ENCODE assay signal across 9 mouse cellular contexts in the genomic region with DNA sequence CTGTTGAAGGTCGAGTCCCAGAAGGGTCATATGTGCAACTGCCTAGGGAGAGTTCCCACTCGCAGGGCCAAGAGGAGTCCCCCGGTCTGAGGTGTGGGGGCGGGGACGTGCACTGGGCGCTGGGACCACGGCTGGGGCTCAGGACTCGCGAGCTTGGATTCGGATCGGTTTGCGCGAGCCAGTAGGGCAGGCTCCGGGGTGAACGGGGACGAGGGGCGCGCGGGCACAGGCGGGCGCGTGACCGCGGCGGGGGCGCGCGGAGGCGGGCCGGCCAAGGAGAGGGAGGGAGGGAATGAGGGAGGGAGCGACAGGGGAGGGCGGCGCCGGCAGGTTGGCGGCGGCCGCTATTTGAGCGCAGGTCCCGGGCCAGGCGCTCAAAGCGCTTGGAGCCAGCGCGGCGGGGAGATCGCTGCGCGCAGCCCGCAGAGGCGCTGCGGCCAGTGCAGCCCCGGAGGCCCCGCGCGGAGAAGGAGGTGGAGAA. TPM values are rescaled to one million over a fixed set of nuclear protein-coding genes. Genes with fewer than 3 reads are reported as not detected.
DNase-seq lines count a peak whose midpoint lies in the region; ATAC-seq and TF ChIP-seq lines count a peak whose summit lies in the region.
"Had no signal": no experiment of that assay in that cellular context is flagged by ENCODE, and none has a peak within 500 bp of the region (broad histone marks: within the 10 kb centered on the region; RNA-seq: fewer than 3 reads in every experiment).

A gene (plus strand): TSS at position 122 of the 481 bp plus-strand sequence.

- H3K4me1 ChIP-seq in bone marrow macrophage, adult 2 months (ENCODE audit: control insufficient read depth, insufficient read depth, low read length) = no peaks in the 10 kb centered on the region
- 0 out of 2 replicates have a peak, but pooled peaks cover 6% of the 10 kb centered on the region for H3K4me1 ChIP-seq in intestine, embryonic 16.5 days (ENCODE audit: control insufficient read depth, insufficient read depth, low read length)
- H3K4me1 ChIP-seq in midbrain, embryonic 11.5 days (ENCODE audit: control insufficient read depth, insufficient read depth, low read length) = peaks cover 16% of the 10 kb centered on the region
- H3K4me1 ChIP-seq in small intestine, adult 2 months (ENCODE audit: control insufficient read depth, insufficient read depth, insufficient read length, low read length) = peaks cover 5% of the 10 kb centered on the region

- peak within 1 kb of the TSS; percentile 58 for H3K9ac ChIP-seq in intestine, embryonic 16.5 days (ENCODE audit: low read depth, low read length)
- peak within 1 kb of the TSS; percentile 85 for H3K9ac ChIP-seq in midbrain, embryonic 11.5 days (ENCODE audit: low read length)

- peak; percentile 71 for DNase-seq in embryo, embryonic 10.5 days (ENCODE audit: low spot score)
- DNase-seq in left cerebral cortex, postnatal 36 days (ENCODE audit: low spot score in 2 of 2) = peak; percentile 31 to 36
- DNase-seq in midbrain, embryonic 11.5 days (ENCODE audit: low spot score, missing footprints) = peak; percentile 99

- no peaks in the 10 kb centered on the region for H3K9me3 ChIP-seq in intestine, embryonic 16.5 days (ENCODE audit: control insufficient read depth, low read length)
- H3K9me3 ChIP-seq in midbrain, embryonic 11.5 days (ENCODE audit: control insufficient read depth, low read length) = no peaks in the 10 kb centered on the region

- intact Hi-C loops in left cerebral cortex, postnatal 36 days (cut with DNase I) = no loop called here

- ATAC-seq in granulocyte monocyte progenitor cell, adult 5-6 weeks (replicated peaks; ENCODE audit: poor library complexity, severe bottlenecking) = peak; percentile 28; the same call in 1 of the 2 replicates
- ATAC-seq in intestine, embryonic 16.5 days = peak; percentile 81
- ATAC-seq in midbrain, embryonic 11.5 days (ENCODE audit: low FRiP score) = peak; percentile 85
- no peak for ATAC-seq in inflammation-experienced regulatory T-cells, adult 6 months

- H3K27ac ChIP-seq in bone marrow macrophage, adult 2 months (ENCODE audit: insufficient read depth, low read depth, low read length) = no peak within 1 kb of the TSS
- H3K27ac ChIP-seq in intestine, embryonic 16.5 days (ENCODE audit: low read length) = no peak within 1 kb of the TSS
- H3K27ac ChIP-seq in midbrain, embryonic 11.5 days (ENCODE audit: low read depth, low read length) = peak within 1 kb of the TSS; percentile 32; the same call in 1 of the 2 replicates
- H3K27ac ChIP-seq in small intestine, adult 2 months (ENCODE audit: insufficient read depth, low read depth, low read length) = no peak within 1 kb of the TSS

- no peak for TF ChIP-seq CTCF in bone marrow macrophage, adult 2 months (IDR thresholded peaks at IDR 0.05; ENCODE audit: low read depth, low read length)
- TF ChIP-seq CTCF in small intestine, adult 2 months (IDR thresholded peaks at IDR 0.05; ENCODE audit: extremely low read depth, insufficient read length, insufficient replicate concordance, low read depth, low read length) = no peak

- under 1% methylated on average over 46 of the region's 54 CpGs for WGBS in intestine, embryonic 16.5 days
- WGBS in midbrain, embryonic 11.5 days = under 1% methylated on average over 24 of the region's 54 CpGs
- 2% methylated on average over 42 of the region's 54 CpGs for WGBS in small intestine, adult 2 months

- TF ChIP-seq POLR2A in bone marrow macrophage, adult 2 months (IDR thresholded peaks at IDR 0.05; ENCODE audit: borderline replicate concordance, low read depth, low read length) = no peak
- TF ChIP-seq POLR2A in small intestine, adult 2 months (IDR thresholded peaks at IDR 0.05; ENCODE audit: low read depth, low read length) = no peak

- H3K36me3 ChIP-seq in intestine, embryonic 16.5 days (ENCODE audit: control insufficient read depth, insufficient read depth, low read length) = no peaks in the 10 kb centered on the region
- no peaks in the 10 kb centered on the region for H3K36me3 ChIP-seq in midbrain, embryonic 11.5 days (ENCODE audit: control insufficient read depth, insufficient read depth, low read length)
- H3K36me3 ChIP-seq in small intestine, adult 2 months (ENCODE audit: control insufficient read depth, insufficient read depth, low read length) = no peaks in the 10 kb centered on the region

- H3K4me2 ChIP-seq in intestine, embryonic 16.5 days (ENCODE audit: low read depth, low read length) = peak within 1 kb of the TSS; percentile 99
- H3K4me2 ChIP-seq in midbrain, embryonic 11.5 days = peak within 1 kb of the TSS; percentile 99

- peaks cover 67% of the 10 kb centered on the region for H3K27me3 ChIP-seq in intestine, embryonic 16.5 days (replicated peaks; ENCODE audit: control insufficient read depth, insufficient read depth, low read length)
- peaks cover 27% of the 10 kb centered on the region for H3K27me3 ChIP-seq in midbrain, embryonic 11.5 days (ENCODE audit: control insufficient read depth, insufficient read depth, low read length)
- peaks cover 37% of the 10 kb centered on the region for H3K27me3 ChIP-seq in small intestine, adult 2 months (ENCODE audit: control insufficient read depth, insufficient read depth, low read length)

- H3K4me3 ChIP-seq in bone marrow macrophage, adult 2 months (ENCODE audit: insufficient read depth, low read length) = peak within 1 kb of the TSS; percentile 12; the same call in 1 of the 2 replicates
- H3K4me3 ChIP-seq in intestine, embryonic 16.5 days (ENCODE audit: low read length) = peak within 1 kb of the TSS; percentile 65
- H3K4me3 ChIP-seq in midbrain, embryonic 11.5 days (ENCODE audit: low read depth, low read length) = peak within 1 kb of the TSS; percentile 82
- H3K4me3 ChIP-seq in small intestine, adult 2 months (ENCODE audit: low read depth, low read length) = peak within 1 kb of the TSS; percentile 45
- H3K4me3 ChIP-seq: erythroblast, embryonic 14.5 days had no signal

RNA-seq across cellular contexts. Expression of the gene that starts here (rescaled TPM):
- polyA plus RNA-seq in bone marrow macrophage, adult 2 months (2012; ENCODE audit: insufficient read depth, insufficient read length, missing spikeins) = not detected in 2 replicates
- 0.19 TPM in 1 of 2 replicates, not detected in the other for total RNA-seq in granulocyte monocyte progenitor cell, adult 5-6 weeks (2014; fragmentation: Nextera tagmentation)
- 0.09 and 0.10 TPM in 2 replicates for total RNA-seq in granulocyte monocyte progenitor cell, adult 5-6 weeks (2017)
- polyA plus RNA-seq in intestine, embryonic 16.5 days (2015; fragmentation: Nextera tagmentation; extraction: Ambion mirVana) = 0.50 and 0.77 TPM in 2 replicates
- total RNA-seq in left cerebral cortex, postnatal 36 days (2021) = 10 to 100 TPM; 23.0 to 38.4 TPM
- 1.3 and 1.7 TPM in 2 replicates for polyA plus RNA-seq in midbrain, embryonic 11.5 days (2014; fragmentation: Nextera tagmentation; extraction: Ambion mirVana)
- 2.9 and 5.3 TPM in 2 replicates for polyA plus RNA-seq in small intestine, adult 2 months (2012; rRNA removed)
- polyA plus RNA-seq in inflammation-experienced regulatory T-cells, adult 6 months (2017; shearing (Covaris generic)) = under 1 TPM in 2 of 3 experiments, not detected in 1; 0.19 to 0.44 TPM
- polyA plus RNA-seq: erythroblast, embryonic 14.5 days had no signal

Comparison
In these comparisons a context has a peak if more than half of its experiments do, and no peak if none do; other contexts are left out.
1. RNA of the gene that starts here (total RNA-seq): 23.0 to 38.4 TPM in left cerebral cortex, postnatal 36 days; 0.09 to 0.19 TPM in granulocyte monocyte progenitor cell, adult 5-6 weeks; every median in the first group is over 10 times any median in the second.
2. Peak in ATAC-seq in granulocyte monocyte progenitor cell, adult 5-6 weeks; RNA of the gene not detected or under 1 TPM.
3. Peak in ATAC-seq, H3K4me3 ChIP-seq, H3K9ac ChIP-seq and H3K4me2 ChIP-seq in intestine, embryonic 16.5 days; RNA of the gene not detected or under 1 TPM.
4. H3K4me3 ChIP-seq: peak in every context shown above with its lines; median percentile 82 in midbrain, embryonic 11.5 days; 65 in intestine, embryonic 16.5 days; 45 in small intestine, adult 2 months; 12 in bone marrow macrophage, adult 2 months.
5. DNase-seq: peak in every context shown above with its lines; median percentile 99 in midbrain, embryonic 11.5 days; 71 in embryo, embryonic 10.5 days; 34 in left cerebral cortex, postnatal 36 days.